In the genomic region with DNA sequence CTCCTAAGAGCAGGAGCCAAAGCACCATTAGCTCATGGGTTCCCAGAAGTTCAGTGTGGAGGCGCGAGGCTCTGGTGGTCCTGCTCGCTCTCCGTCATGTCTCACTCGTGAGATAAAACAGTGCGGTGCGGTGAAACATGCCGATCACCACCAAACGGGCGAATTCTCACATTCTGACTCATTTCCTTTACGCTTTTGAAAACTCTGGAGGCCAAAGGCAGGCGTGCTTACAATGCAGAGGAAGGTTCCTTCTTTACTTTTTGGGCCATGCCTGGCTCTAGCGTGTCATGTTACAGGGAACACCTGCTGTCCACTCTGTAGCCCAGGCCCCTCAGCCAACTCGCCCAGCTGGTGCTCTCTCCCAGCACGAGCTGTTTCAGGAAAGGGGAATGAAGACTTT, we compare ENCODE assay signal across 8 mouse cellular contexts.
DNase-seq lines count a peak whose midpoint lies in the region; ATAC-seq lines count a peak whose summit lies in the region.

No protein-coding gene starts in this region.

- peaks cover 7% of the 10 kb centered on the region; the same call in 1 of the 2 replicates for H3K4me1 ChIP-seq in kidney, embryonic 14.5 days (ENCODE audit: control insufficient read depth, insufficient read depth, low read length)
- peaks cover 4 to 7% of the 10 kb centered on the region in 2 experiments; a peak in 3 of 4 replicates for H3K4me1 ChIP-seq in heart, embryonic 14.5 days (ENCODE audit: control insufficient read depth in 2 of 2, insufficient read depth in 2 of 2, low read length in 2 of 2)

- no peaks in the 10 kb centered on the region for H3K27me3 ChIP-seq in kidney, embryonic 14.5 days (ENCODE audit: control insufficient read depth, insufficient read depth, low read length)
- H3K27me3 ChIP-seq in heart, embryonic 14.5 days (ENCODE audit: control insufficient read depth, insufficient read depth, low read length) = no peaks in the 10 kb centered on the region

- H3K27ac ChIP-seq in kidney, embryonic 14.5 days (ENCODE audit: low read depth, low read length) = no peak overlapping the region
- peak overlapping the region; percentile 11 to 34; a peak in 1 of 4 replicates for H3K27ac ChIP-seq in heart, embryonic 14.5 days (replicated peaks in 1 of 2; ENCODE audit: control insufficient read depth in 1 of 2, insufficient read depth in 1 of 2, low read depth in 2 of 2, low read length in 2 of 2)

- H3K4me3 ChIP-seq in kidney, embryonic 14.5 days (ENCODE audit: low read length) = no peak overlapping the region
- H3K4me3 ChIP-seq in heart, embryonic 14.5 days (ENCODE audit: control insufficient read depth in 1 of 2, insufficient read depth in 1 of 2, low read depth in 1 of 2, low read length in 2 of 2) = peak overlapping the region in 1 of 2 experiments; percentile 6; a peak in 1 of 4 replicates

- H3K9me3 ChIP-seq in kidney, embryonic 14.5 days (ENCODE audit: control insufficient read depth, low read length) = no peaks in the 10 kb centered on the region
- no peaks in the 10 kb centered on the region for H3K9me3 ChIP-seq in heart, embryonic 14.5 days (ENCODE audit: control insufficient read depth, low read length)

- H3K9ac ChIP-seq in kidney, embryonic 14.5 days (ENCODE audit: low read depth, low read length) = no peak overlapping the region
- peak overlapping the region; percentile 31; the same call in 1 of the 2 replicates for H3K9ac ChIP-seq in heart, embryonic 14.5 days (ENCODE audit: low read length)

- 13% methylated on average over 15 of the region's 15 CpGs for whole genome bisulfite sequencing in kidney, embryonic 14.5 days
- WGBS in heart, embryonic 14.5 days = 13% methylated on average over 15 of the region's 15 CpGs

- no peak for DNase-seq in kidney, postnatal 14 days
- DNase-seq in embryo, embryonic 11.5 days (ENCODE audit: low read depth, low spot score) = peak; percentile 37
- DNase-seq in lung, postnatal 36 days = peak; percentile 67
- DNase-seq in spleen, adult 18-20 months = no peak
- no peak for DNase-seq in ovary, postnatal 36 days (ENCODE audit: low spot score)
- DNase-seq in left cerebral cortex, adult 8-10 months (ENCODE audit: low spot score in 2 of 2) = no peak

- no peak overlapping the region; the same call in 1 of the 2 replicates for H3K4me2 ChIP-seq in kidney, embryonic 14.5 days (replicated peaks; ENCODE audit: low read depth, low read length)
- peak overlapping the region; percentile 55 for H3K4me2 ChIP-seq in heart, embryonic 14.5 days (ENCODE audit: low read length)

- peak; percentile 80 for ATAC-seq in kidney, embryonic 14.5 days (ENCODE audit: low FRiP score, low TSS enrichment)
- 0 out of 2 replicates have a peak, but pooled peaks have one; percentile 35 for ATAC-seq in heart, embryonic 14.5 days (ENCODE audit: insufficient number of reproducible peaks, insufficient read depth, low FRiP score, low read depth)

- no peaks in the 10 kb centered on the region for H3K36me3 ChIP-seq in kidney, embryonic 14.5 days (ENCODE audit: control insufficient read depth, insufficient read depth, low read length)
- H3K36me3 ChIP-seq in heart, embryonic 14.5 days (ENCODE audit: control insufficient read depth, insufficient read depth, low read length) = no peaks in the 10 kb centered on the region

Comparison
In these comparisons a context has a peak if more than half of its experiments do, and no peak if none do; other contexts are left out.
1. DNase-seq: peak in embryo, embryonic 11.5 days (single experiment) and lung, postnatal 36 days (single experiment); none in kidney, postnatal 14 days (single experiment), spleen, adult 18-20 months (0 of 2), ovary, postnatal 36 days (single experiment) and left cerebral cortex, adult 8-10 months (0 of 2).